Mouse (Mus musculus): ENCODE data around the gene Kctd12. TPM values are rescaled to one million over a fixed set of nuclear protein-coding genes. Genes with fewer than 3 reads are reported as not detected.

Gene Kctd12
- polyA plus RNA-seq, 1 experiment from 2014 or later = 6.7 TPM

- Histone ChIP-seq H3K36me3 (ENCODE audit: control insufficient read depth, insufficient read depth, low read length) (no peaks in the 10 kb centered on the region), H3K9ac (ENCODE audit: low read length) (no peak overlapping the region), H3K4me3 (ENCODE audit: low read length) (no peak overlapping the region), H3K9me3 (ENCODE audit: control insufficient read depth, low read length) (no peaks in the 10 kb centered on the region), H3K27ac (ENCODE audit: low read length) (no peak overlapping the region), H3K27me3 (ENCODE audit: control insufficient read depth, insufficient read depth, low read depth, low read length) (no peaks in the 10 kb centered on the region), H3K4me1 (replicated peaks; ENCODE audit: control insufficient read depth, insufficient read depth, low read length) (no peaks in the 10 kb centered on the region; the same call in 1 of the 2 replicates), H3K4me2 (ENCODE audit: low read depth, low read length) (no peak overlapping the region)
- ATAC-seq (ENCODE audit: low read depth) = no peak
- 56% methylated on average over 3 of the region's 3 CpGs for WGBS
Observed at GRCm38 (mm10) chr14:102990765-102991164, 8.3 kb upstream of the Kctd12 start.

- no peaks in the 10 kb centered on the region for H3K36me3 ChIP-seq (ENCODE audit: control insufficient read depth, insufficient read depth, low read length)
- ATAC-seq (ENCODE audit: low read depth) = no peak
- no peaks in the 10 kb centered on the region; the same call in 1 of the 2 replicates for H3K4me1 ChIP-seq (replicated peaks; ENCODE audit: control insufficient read depth, insufficient read depth, low read length)
- no peak overlapping the region for H3K9ac ChIP-seq (ENCODE audit: low read length)
- WGBS = 42% methylated on average over 5 of the region's 5 CpGs
- no peaks in the 10 kb centered on the region for H3K9me3 ChIP-seq (ENCODE audit: control insufficient read depth, low read length)
- no peak overlapping the region for H3K4me3 ChIP-seq (ENCODE audit: low read length)
- no peaks in the 10 kb centered on the region for H3K27me3 ChIP-seq (ENCODE audit: control insufficient read depth, insufficient read depth, low read depth, low read length)
- H3K27ac ChIP-seq (ENCODE audit: low read length) = no peak overlapping the region
- no peak overlapping the region for H3K4me2 ChIP-seq (ENCODE audit: low read depth, low read length)
Observed at GRCm38 (mm10) chr14:102989866-102990265, 7.4 kb upstream of the Kctd12 start.

GRCm38 (mm10) chr14:102989254-102989653 lies 6.8 kb upstream of the Kctd12 start:
- no peaks in the 10 kb centered on the region; the same call in 1 of the 2 replicates for H3K4me1 ChIP-seq (replicated peaks; ENCODE audit: control insufficient read depth, insufficient read depth, low read length)
- H3K9me3 ChIP-seq (ENCODE audit: control insufficient read depth, low read length) = no peaks in the 10 kb centered on the region
- no peak overlapping the region for H3K4me3 ChIP-seq (ENCODE audit: low read length)
- no peaks in the 10 kb centered on the region for H3K27me3 ChIP-seq (ENCODE audit: control insufficient read depth, insufficient read depth, low read depth, low read length)
- 57% methylated on average over 4 of the region's 4 CpGs for WGBS
- H3K4me2 ChIP-seq (ENCODE audit: low read depth, low read length) = no peak overlapping the region
- H3K27ac ChIP-seq (ENCODE audit: low read length) = no peak overlapping the region
- no peak for ATAC-seq (ENCODE audit: low read depth)
- no peak overlapping the region for H3K9ac ChIP-seq (ENCODE audit: low read length)
- no peaks in the 10 kb centered on the region for H3K36me3 ChIP-seq (ENCODE audit: control insufficient read depth, insufficient read depth, low read length)

- Histone ChIP-seq H3K4me3 (ENCODE audit: low read length) (no peak overlapping the region), H3K9ac (ENCODE audit: low read length) (no peak overlapping the region), H3K4me1 (replicated peaks; ENCODE audit: control insufficient read depth, insufficient read depth, low read length) (peaks cover 5% of the 10 kb centered on the region; the same call in 1 of the 2 replicates), H3K36me3 (ENCODE audit: control insufficient read depth, insufficient read depth, low read length) (no peaks in the 10 kb centered on the region), H3K27ac (ENCODE audit: low read length) (no peak overlapping the region), H3K4me2 (ENCODE audit: low read depth, low read length) (no peak overlapping the region), H3K9me3 (ENCODE audit: control insufficient read depth, low read length) (no peaks in the 10 kb centered on the region), H3K27me3 (ENCODE audit: control insufficient read depth, insufficient read depth, low read depth, low read length) (no peaks in the 10 kb centered on the region)
- no peak for ATAC-seq (ENCODE audit: low read depth)
- WGBS = 82% methylated on average over 5 of the region's 5 CpGs
Observed at GRCm38 (mm10) chr14:102987626-102988025, 5.2 kb upstream of the Kctd12 start.

- Histone ChIP-seq H3K4me2 (ENCODE audit: low read depth, low read length) (peak overlapping the region; percentile 92), H3K4me1 (replicated peaks; ENCODE audit: control insufficient read depth, insufficient read depth, low read length) (peaks cover 10% of the 10 kb centered on the region; the same call in 1 of the 2 replicates), H3K9me3 (ENCODE audit: control insufficient read depth, low read length) (no peaks in the 10 kb centered on the region), H3K27me3 (ENCODE audit: control insufficient read depth, insufficient read depth, low read depth, low read length) (0 out of 2 replicates have a peak, but pooled peaks cover 2% of the 10 kb centered on the region), H3K9ac (ENCODE audit: low read length) (no peak overlapping the region), H3K4me3 (ENCODE audit: low read length) (no peak overlapping the region), H3K27ac (ENCODE audit: low read length) (no peak overlapping the region), H3K36me3 (ENCODE audit: control insufficient read depth, insufficient read depth, low read length) (no peaks in the 10 kb centered on the region)
- no peak for ATAC-seq (ENCODE audit: low read depth)
- 58% methylated on average over 8 of the region's 8 CpGs for WGBS
Observed at GRCm38 (mm10) chr14:102983686-102984085, 1.2 kb upstream of the Kctd12 start.

GRCm38 (mm10) chr14:102982016-102982626 lies 316 bp downstream of the Kctd12 start:
- under 1% methylated on average over 69 of the region's 76 CpGs for WGBS
- H3K4me3 ChIP-seq (ENCODE audit: low read length) = peak overlapping the region; percentile 74
- peak overlapping the region; percentile 76 for H3K9ac ChIP-seq (ENCODE audit: low read length)
- H3K4me1 ChIP-seq (replicated peaks; ENCODE audit: control insufficient read depth, insufficient read depth, low read length) = peaks cover 10% of the 10 kb centered on the region; the same call in 1 of the 2 replicates
- peak overlapping the region; percentile 92 for H3K4me2 ChIP-seq (ENCODE audit: low read depth, low read length)
- H3K36me3 ChIP-seq (ENCODE audit: control insufficient read depth, insufficient read depth, low read length) = no peaks in the 10 kb centered on the region
- ATAC-seq (ENCODE audit: low read depth) = peak; percentile 21
- H3K27ac ChIP-seq (ENCODE audit: low read length) = peak overlapping the region; percentile 84
- H3K27me3 ChIP-seq (ENCODE audit: control insufficient read depth, insufficient read depth, low read depth, low read length) = 0 out of 2 replicates have a peak, but pooled peaks cover 2% of the 10 kb centered on the region
- no peaks in the 10 kb centered on the region for H3K9me3 ChIP-seq (ENCODE audit: control insufficient read depth, low read length)

GRCm38 (mm10) chr14:102981441-102982015 lies 909 bp downstream of the Kctd12 start:
- peak; percentile 26 for ATAC-seq (ENCODE audit: low read depth)
- under 1% methylated on average over 52 of the region's 62 CpGs for WGBS
- peak overlapping the region; percentile 76 for H3K9ac ChIP-seq (ENCODE audit: low read length)
- H3K4me1 ChIP-seq (replicated peaks; ENCODE audit: control insufficient read depth, insufficient read depth, low read length) = peaks cover 10% of the 10 kb centered on the region; the same call in 1 of the 2 replicates
- H3K4me3 ChIP-seq (ENCODE audit: low read length) = peak overlapping the region; percentile 74
- peak overlapping the region; percentile 92 for H3K4me2 ChIP-seq (ENCODE audit: low read depth, low read length)
- no peaks in the 10 kb centered on the region for H3K9me3 ChIP-seq (ENCODE audit: control insufficient read depth, low read length)
- 0 out of 2 replicates have a peak, but pooled peaks cover 2% of the 10 kb centered on the region for H3K27me3 ChIP-seq (ENCODE audit: control insufficient read depth, insufficient read depth, low read depth, low read length)
- peak overlapping the region; percentile 84 for H3K27ac ChIP-seq (ENCODE audit: low read length)
- no peaks in the 10 kb centered on the region for H3K36me3 ChIP-seq (ENCODE audit: control insufficient read depth, insufficient read depth, low read length)

- no peaks in the 10 kb centered on the region for H3K36me3 ChIP-seq (ENCODE audit: control insufficient read depth, insufficient read depth, low read length)
- H3K4me2 ChIP-seq (ENCODE audit: low read depth, low read length) = peak overlapping the region; percentile 92
- H3K27me3 ChIP-seq (ENCODE audit: control insufficient read depth, insufficient read depth, low read depth, low read length) = 0 out of 2 replicates have a peak, but pooled peaks cover 2% of the 10 kb centered on the region
- no peak for ATAC-seq (ENCODE audit: low read depth)
- 7% methylated on average over 14 of the region's 14 CpGs for WGBS
- no peak overlapping the region for H3K27ac ChIP-seq (ENCODE audit: low read length)
- H3K4me3 ChIP-seq (ENCODE audit: low read length) = peak overlapping the region; percentile 74
- peak overlapping the region; percentile 76 for H3K9ac ChIP-seq (ENCODE audit: low read length)
- peaks cover 10% of the 10 kb centered on the region; the same call in 1 of the 2 replicates for H3K4me1 ChIP-seq (replicated peaks; ENCODE audit: control insufficient read depth, insufficient read depth, low read length)
- no peaks in the 10 kb centered on the region for H3K9me3 ChIP-seq (ENCODE audit: control insufficient read depth, low read length)
Observed at GRCm38 (mm10) chr14:102980986-102981385, 1.5 kb downstream of the Kctd12 start.

GRCm38 (mm10) chr14:102980481-102980880 lies 2.0 kb downstream of the Kctd12 start:
- WGBS = 10% methylated on average over 7 of the region's 7 CpGs
- H3K27ac ChIP-seq (ENCODE audit: low read length) = 0 out of 2 replicates have a peak overlapping the region, but pooled peaks have one; percentile 33
- ATAC-seq (ENCODE audit: low read depth) = no peak
- 0 out of 2 replicates have a peak, but pooled peaks cover 2% of the 10 kb centered on the region for H3K27me3 ChIP-seq (ENCODE audit: control insufficient read depth, insufficient read depth, low read depth, low read length)
- no peaks in the 10 kb centered on the region for H3K9me3 ChIP-seq (ENCODE audit: control insufficient read depth, low read length)
- H3K9ac ChIP-seq (ENCODE audit: low read length) = peak overlapping the region; percentile 49; the same call in 1 of the 2 replicates
- H3K4me1 ChIP-seq (replicated peaks; ENCODE audit: control insufficient read depth, insufficient read depth, low read length) = peaks cover 10% of the 10 kb centered on the region; the same call in 1 of the 2 replicates
- H3K4me2 ChIP-seq (ENCODE audit: low read depth, low read length) = peak overlapping the region; percentile 92
- H3K36me3 ChIP-seq (ENCODE audit: control insufficient read depth, insufficient read depth, low read length) = no peaks in the 10 kb centered on the region
- H3K4me3 ChIP-seq (ENCODE audit: low read length) = peak overlapping the region; percentile 74
